Mouse (Mus musculus): ENCODE data around the gene Nkx2-2. TPM values are rescaled to one million over a fixed set of nuclear protein-coding genes. Genes with fewer than 3 reads are reported as not detected.
A peak's percentile ranks its signal among the peaks of the same experiment; 100 is the strongest.

The Nkx2-2 gene
- polyA plus RNA-seq (2015; fragmentation: Nextera tagmentation; extraction: Ambion mirVana): 1.5 and 4.1 TPM in 2 replicates

DNA sequence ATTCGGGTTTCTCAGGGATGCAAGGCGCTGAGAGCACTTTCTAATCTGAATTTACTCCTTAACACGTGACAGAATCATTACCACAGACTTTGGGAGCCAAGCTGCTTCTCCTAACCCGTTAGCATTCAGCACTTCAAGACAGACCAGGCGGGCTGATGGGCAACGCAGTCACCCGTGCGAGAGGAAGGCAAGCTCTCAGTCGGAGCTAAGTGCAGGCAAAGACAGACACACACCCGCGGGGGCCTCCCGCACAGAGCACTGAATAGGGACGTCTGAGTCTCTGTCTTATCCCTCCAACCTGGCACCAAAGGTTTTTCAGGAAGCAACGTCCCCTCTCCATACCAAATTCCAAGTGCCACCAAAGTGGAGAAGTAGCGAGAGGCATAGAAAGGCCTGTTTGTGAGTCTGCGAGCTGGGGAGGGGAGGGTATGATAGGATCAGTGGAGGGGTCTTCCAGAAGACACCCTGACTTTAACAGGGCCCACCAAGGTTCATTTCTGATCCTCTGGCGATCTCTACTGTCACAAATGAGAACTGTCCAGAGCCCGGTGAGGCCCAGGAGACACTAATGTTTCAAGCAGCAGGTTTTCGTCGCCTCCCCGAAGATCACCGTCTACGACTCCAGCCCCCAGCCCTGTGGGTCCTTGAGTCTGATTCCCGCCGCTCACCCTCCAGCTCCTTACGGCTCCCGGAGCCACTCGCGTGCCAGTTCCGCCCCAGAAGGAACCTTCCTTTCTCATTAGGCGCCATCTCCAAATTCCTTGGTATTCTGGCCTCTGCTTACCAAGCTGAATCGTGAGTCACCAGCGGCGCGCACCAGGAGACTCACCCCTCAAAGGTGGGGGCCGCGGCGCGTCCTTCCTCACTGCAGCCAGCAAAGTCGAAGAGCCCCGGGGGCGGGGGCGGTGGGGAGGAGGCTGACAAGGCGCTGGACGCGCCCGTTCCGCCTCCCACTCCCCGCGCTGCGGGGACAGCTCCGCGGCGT is at the start of gene Nkx2-2:
TSS of gene Nkx2-2 (minus strand) at position 973 of the 985 bp plus-strand sequence.
- Histone ChIP-seq H3K9ac (replicated peaks) (no peak within 1 kb of the TSS), H3K27me3 (peaks cover 93% of the 10 kb centered on the region), H3K4me1 (peaks cover 22% of the 10 kb centered on the region), H3K36me3 (no peaks in the 10 kb centered on the region), H3K4me3 (peak within 1 kb of the TSS; percentile 29), H3K9me3 (no peaks in the 10 kb centered on the region), H3K4me2 (replicated peaks) (peak within 1 kb of the TSS; percentile 45), H3K27ac (replicated peaks) (no peak within 1 kb of the TSS)
- ATAC-seq (replicated peaks): no peak
- WGBS: under 1% methylated on average over 54 of the region's 54 CpGs

DNA sequence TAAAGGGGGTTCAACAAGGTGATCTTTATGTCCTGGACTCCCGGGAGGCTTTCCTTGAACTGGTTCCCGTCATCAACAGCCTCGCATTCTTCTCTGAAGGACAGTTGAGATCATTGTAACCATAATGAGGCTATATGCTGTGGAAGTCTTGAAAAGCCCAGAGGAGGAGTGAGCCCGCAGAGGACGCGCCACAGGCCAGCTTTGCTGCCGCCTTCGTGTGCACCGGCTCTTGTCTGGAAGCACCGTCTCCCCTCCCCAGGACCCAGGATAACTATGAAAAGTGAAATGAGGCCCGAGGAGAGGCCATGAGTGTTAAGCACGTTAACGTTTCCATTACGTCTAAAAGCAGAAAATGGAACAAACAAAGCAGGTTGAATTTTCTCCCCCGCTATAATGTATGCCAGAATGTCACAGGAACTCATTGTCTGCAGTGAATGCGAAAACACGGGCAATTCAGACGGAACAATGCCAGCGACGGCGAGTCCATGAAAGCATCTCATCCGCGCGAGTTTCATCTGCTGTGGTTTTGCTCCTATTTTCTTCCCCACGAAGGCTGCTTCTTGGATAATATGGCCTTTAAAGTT is 41.8 kb upstream of the Nkx2-2 start:
- H3K9me3 ChIP-seq: no peaks in the 10 kb centered on the region
- H3K36me3 ChIP-seq: no peaks in the 10 kb centered on the region
- no peak for ATAC-seq (replicated peaks)
- H3K4me3 ChIP-seq: no peak overlapping the region
- H3K27ac ChIP-seq (replicated peaks): no peak overlapping the region
- H3K4me2 ChIP-seq (replicated peaks): peak overlapping the region; percentile 15; the same call in 1 of the 2 replicates
- no peak overlapping the region for H3K9ac ChIP-seq (replicated peaks)
- H3K4me1 ChIP-seq: no peaks in the 10 kb centered on the region
- WGBS: 44% methylated on average over 25 of the region's 25 CpGs
- H3K27me3 ChIP-seq: no peaks in the 10 kb centered on the region

DNA sequence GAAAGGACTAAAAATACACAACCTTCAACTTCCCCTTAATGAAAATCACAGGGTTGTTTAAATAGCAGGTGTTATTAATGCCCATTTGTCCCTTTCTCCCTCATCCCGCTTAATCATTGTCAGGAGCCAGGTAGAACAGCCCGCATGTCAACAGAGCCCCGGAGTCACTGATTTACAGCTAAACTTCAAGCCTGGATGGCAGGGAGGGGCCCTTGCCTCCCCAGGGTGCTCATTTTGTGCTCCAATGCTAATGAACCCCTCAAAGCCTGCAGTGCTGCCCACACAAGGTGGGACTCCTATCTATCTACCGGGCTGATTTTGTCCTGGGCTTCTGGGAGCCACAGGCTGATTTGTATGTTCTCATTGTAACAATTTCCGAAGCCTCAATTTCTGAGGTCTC is 37.1 kb upstream of the Nkx2-2 start:
- H3K4me2 ChIP-seq (replicated peaks): no peak overlapping the region
- no peaks in the 10 kb centered on the region for H3K4me1 ChIP-seq
- no peaks in the 10 kb centered on the region for H3K9me3 ChIP-seq
- no peaks in the 10 kb centered on the region for H3K27me3 ChIP-seq
- H3K9ac ChIP-seq (replicated peaks): no peak overlapping the region
- H3K36me3 ChIP-seq: no peaks in the 10 kb centered on the region
- H3K27ac ChIP-seq (replicated peaks): no peak overlapping the region
- no peak for ATAC-seq (replicated peaks)
- H3K4me3 ChIP-seq: no peak overlapping the region
- 84% methylated on average over 5 of the region's 5 CpGs for WGBS

DNA sequence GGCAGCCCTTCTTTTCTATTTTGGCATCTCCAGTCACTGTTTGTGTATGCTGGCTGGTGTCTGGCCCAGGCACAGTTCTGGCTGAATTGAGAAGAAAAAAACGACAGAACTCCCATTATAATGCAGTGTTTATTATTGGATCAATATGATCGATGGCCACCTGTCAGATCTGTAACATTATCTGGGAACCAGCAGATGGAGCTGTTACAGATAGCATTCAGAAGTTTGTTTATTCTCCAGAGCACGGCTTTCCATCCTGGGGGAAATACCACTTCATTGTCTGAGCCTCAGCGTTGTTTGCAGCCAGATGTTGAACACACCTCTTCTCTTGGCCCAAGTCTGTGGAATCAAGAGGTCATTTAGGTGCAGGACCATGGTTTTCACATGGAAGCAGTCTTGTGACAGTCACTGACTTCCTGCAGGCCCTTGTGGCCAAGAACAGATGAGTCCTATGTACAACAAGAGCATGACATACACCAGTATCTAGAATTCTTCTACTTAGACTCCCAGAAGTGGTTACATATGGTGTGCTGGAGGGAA is 11.1 kb upstream of the Nkx2-2 start:
- Histone ChIP-seq H3K27me3 (peaks cover 39% of the 10 kb centered on the region), H3K4me3 (no peak overlapping the region), H3K4me2 (replicated peaks) (no peak overlapping the region), H3K36me3 (no peaks in the 10 kb centered on the region), H3K27ac (replicated peaks) (no peak overlapping the region), H3K9ac (replicated peaks) (no peak overlapping the region), H3K9me3 (no peaks in the 10 kb centered on the region), H3K4me1 (no peaks in the 10 kb centered on the region)
- WGBS: 29% methylated on average over 4 of the region's 4 CpGs
- no peak for ATAC-seq (replicated peaks)

DNA sequence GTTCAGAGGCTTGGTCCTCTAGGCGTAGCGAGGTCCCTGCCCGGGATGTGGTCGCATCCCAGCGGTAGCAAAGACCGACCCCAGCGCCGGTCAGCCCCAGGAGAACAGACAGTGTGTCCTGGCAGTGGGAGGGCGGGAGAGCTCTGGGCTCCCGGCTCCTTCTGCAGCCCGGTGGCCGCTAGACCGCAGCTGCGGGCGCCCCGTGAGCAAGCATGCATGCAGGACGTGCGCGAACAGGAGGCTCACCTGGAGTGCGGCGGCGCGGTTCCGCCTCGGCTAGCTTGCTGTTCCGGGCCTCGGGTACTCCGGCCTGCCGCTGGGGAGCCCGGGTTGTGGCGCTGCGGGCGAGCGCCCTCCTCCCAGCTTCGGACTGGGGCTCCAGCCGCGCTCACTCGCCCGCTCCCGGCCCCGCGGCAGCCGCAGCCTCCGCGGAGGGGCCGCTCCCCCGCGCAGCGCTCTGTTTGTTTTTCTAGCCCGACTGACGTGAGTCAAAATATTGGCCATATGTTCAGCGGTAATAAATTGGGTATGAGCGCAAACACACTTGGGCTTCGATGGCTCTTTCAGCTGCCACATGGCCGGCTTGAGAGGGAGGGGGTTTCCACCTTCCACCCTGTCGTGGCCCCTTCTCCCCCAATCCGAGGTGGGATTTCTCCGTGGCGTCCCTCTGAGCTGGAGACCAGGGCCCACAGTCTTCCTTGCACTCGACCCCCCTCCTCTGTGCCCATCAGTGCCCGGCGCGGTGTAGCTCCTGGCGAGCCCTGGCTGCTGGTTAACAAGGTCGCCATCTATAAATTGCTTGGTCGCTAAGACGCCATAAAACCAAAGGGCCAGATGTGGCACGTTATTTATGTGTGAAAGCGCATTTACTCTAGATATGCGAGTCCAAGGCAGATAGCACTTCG is 920 bp upstream of the Nkx2-2 start:
- H3K9ac ChIP-seq (replicated peaks): no peak overlapping the region
- H3K4me2 ChIP-seq (replicated peaks): peak overlapping the region; percentile 45
- H3K4me1 ChIP-seq: peaks cover 16% of the 10 kb centered on the region
- WGBS: under 1% methylated on average over 70 of the region's 71 CpGs
- peak overlapping the region; percentile 29 for H3K4me3 ChIP-seq
- H3K36me3 ChIP-seq: no peaks in the 10 kb centered on the region
- peaks cover 89% of the 10 kb centered on the region for H3K27me3 ChIP-seq
- peak; percentile 57 for ATAC-seq (replicated peaks)
- no peak overlapping the region for H3K27ac ChIP-seq (replicated peaks)
- no peaks in the 10 kb centered on the region for H3K9me3 ChIP-seq

DNA sequence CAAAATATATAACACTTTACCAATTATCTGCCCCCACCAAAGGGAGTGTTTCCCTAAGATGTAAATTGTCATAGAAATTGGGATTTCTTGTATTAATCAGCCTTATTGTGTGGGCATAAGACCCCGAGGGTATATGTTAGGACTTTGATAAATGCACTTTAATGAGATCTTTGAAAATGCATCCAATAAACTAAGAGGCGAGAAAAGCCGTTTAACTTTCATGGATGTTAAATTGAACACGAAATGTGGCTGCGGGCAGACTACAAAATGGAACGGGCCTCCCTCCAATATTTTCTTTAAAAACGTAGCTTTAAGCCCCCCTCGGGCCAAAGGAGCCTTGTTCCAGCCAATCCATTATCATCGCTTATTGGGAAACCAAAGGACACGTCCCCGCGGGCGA is 1.3 kb downstream of the Nkx2-2 start:
- peaks cover 93% of the 10 kb centered on the region for H3K27me3 ChIP-seq
- no peak for ATAC-seq (replicated peaks)
- H3K4me2 ChIP-seq (replicated peaks): no peak overlapping the region
- no peak overlapping the region for H3K27ac ChIP-seq (replicated peaks)
- H3K4me1 ChIP-seq: peaks cover 26% of the 10 kb centered on the region
- 2% methylated on average over 13 of the region's 13 CpGs for WGBS
- no peak overlapping the region for H3K9ac ChIP-seq (replicated peaks)
- H3K4me3 ChIP-seq: no peak overlapping the region
- no peaks in the 10 kb centered on the region for H3K9me3 ChIP-seq
- H3K36me3 ChIP-seq: no peaks in the 10 kb centered on the region

DNA sequence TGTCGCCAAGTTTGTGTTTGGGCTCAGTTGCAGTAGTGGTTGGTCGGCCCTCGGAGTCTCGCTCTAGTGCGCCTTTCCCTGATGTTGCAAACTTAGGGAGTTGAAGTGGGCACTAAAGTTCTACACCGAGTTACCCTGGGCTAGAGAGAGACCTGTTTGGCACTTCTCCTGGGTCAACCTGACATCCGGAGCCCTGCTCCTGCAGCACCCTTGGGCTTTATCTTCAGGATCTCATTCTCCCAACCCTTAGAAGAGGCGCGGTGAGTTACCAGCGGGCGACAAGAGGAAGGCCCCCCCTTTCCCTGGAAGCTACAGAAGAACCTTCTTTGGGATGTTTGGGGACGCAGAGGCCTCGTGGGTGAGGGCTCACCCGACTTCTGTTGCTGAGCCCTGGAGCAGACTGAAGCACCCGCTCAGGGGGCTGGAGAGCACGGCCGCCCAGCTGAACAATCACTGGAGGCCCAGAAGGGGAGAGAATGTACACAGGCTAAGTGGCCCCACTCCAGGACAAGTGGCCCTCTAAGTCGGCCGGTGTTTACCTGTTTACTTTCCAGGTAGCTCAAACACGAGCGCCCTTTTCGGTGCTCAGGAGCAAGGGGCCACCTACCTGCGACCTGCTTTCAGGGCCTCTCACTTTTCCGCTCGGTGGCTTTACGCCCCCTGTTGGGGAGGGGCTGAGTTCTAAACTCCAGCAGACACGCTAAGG is 3.6 kb downstream of the Nkx2-2 start:
- WGBS: 3% methylated on average over 27 of the region's 27 CpGs
- ATAC-seq (replicated peaks): no peak
- no peak overlapping the region for H3K4me3 ChIP-seq
- H3K4me1 ChIP-seq: peaks cover 27% of the 10 kb centered on the region
- no peak overlapping the region for H3K4me2 ChIP-seq (replicated peaks)
- no peak overlapping the region for H3K9ac ChIP-seq (replicated peaks)
- H3K27ac ChIP-seq (replicated peaks): no peak overlapping the region
- H3K9me3 ChIP-seq: no peaks in the 10 kb centered on the region
- peaks cover 96% of the 10 kb centered on the region for H3K27me3 ChIP-seq
- H3K36me3 ChIP-seq: no peaks in the 10 kb centered on the region

DNA sequence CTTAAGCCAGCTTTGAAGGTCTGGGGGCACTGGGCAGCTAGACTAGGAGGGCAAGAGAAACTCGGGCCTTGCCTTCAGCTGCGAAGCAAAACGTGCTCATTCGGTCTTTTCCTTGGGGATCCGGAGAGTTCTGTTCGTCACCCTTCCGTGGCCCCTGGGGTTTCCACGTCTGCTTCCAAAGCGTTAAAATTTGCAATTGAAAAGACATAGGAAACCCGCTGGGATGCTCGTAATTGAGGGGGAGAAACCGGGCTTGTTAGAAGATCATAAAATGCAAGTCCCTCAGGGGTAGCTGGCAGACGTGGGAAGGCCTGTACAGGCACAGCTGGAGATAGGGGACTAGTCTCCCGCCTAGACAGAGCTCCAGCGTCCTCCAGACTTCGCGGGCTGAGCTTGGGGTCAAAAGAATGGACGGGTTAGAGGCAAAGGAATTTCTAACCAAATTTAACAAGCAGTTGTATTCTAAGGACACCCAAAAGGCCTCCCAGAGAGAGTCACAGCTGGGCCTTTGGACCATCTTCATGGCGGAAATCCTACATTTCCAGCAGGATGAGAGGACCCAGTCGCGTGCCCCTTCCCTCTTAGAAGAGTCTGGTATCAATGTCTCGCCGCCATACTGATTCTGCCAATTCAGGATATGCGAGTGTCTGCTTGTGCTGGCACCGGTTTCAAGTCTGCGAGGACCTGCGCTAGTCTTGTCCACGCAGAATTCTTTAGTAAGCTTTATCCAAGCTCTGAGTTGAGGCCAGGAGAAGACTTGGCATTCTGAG is 4.3 kb downstream of the Nkx2-2 start:
- H3K4me2 ChIP-seq (replicated peaks): no peak overlapping the region
- peaks cover 93% of the 10 kb centered on the region for H3K27me3 ChIP-seq
- no peak for ATAC-seq (replicated peaks)
- H3K9ac ChIP-seq (replicated peaks): no peak overlapping the region
- 2% methylated on average over 28 of the region's 28 CpGs for WGBS
- H3K4me3 ChIP-seq: no peak overlapping the region
- no peaks in the 10 kb centered on the region for H3K9me3 ChIP-seq
- H3K27ac ChIP-seq (replicated peaks): no peak overlapping the region
- H3K36me3 ChIP-seq: no peaks in the 10 kb centered on the region
- H3K4me1 ChIP-seq: peaks cover 21% of the 10 kb centered on the region

DNA sequence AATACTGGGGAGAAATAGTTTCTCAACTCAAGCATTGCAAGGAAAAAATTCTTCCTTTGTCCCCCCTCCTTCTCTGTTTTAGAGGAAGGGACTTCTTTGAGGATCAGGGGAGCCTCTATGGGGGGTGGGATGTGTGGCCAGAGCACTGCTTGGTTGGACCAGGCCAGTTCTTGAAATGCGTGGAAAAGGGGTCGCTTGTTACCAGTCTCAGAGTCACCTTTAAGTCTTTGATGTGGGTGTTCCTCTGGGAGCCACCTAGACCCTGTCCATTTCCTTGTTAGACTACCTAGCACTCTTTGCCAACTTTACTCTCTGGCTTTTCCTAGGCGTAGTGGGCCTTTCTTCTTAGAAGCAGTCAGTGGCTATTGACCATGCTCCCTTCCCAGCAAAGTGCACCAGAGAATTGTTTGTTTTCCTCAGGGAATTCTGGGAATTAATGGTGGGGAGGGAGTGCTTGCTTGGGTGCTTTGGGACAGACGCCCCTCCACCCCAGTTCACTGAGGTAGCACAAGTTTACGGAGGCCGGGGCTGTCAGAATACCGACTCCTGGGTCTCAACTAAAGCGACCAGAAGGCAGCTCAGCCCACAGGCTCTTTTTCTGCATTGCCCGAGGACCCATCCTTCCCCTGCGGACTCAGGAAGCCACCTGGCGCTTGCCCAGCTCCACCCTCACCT is 5.0 kb downstream of the Nkx2-2 start:
- H3K4me2 ChIP-seq (replicated peaks): no peak overlapping the region
- no peak overlapping the region for H3K9ac ChIP-seq (replicated peaks)
- H3K36me3 ChIP-seq: no peaks in the 10 kb centered on the region
- H3K27me3 ChIP-seq: peaks cover 93% of the 10 kb centered on the region
- H3K27ac ChIP-seq (replicated peaks): no peak overlapping the region
- no peak for ATAC-seq (replicated peaks)
- no peak overlapping the region for H3K4me3 ChIP-seq
- H3K4me1 ChIP-seq: peaks cover 21% of the 10 kb centered on the region
- WGBS: 7% methylated on average over 11 of the region's 11 CpGs
- H3K9me3 ChIP-seq: no peaks in the 10 kb centered on the region

DNA sequence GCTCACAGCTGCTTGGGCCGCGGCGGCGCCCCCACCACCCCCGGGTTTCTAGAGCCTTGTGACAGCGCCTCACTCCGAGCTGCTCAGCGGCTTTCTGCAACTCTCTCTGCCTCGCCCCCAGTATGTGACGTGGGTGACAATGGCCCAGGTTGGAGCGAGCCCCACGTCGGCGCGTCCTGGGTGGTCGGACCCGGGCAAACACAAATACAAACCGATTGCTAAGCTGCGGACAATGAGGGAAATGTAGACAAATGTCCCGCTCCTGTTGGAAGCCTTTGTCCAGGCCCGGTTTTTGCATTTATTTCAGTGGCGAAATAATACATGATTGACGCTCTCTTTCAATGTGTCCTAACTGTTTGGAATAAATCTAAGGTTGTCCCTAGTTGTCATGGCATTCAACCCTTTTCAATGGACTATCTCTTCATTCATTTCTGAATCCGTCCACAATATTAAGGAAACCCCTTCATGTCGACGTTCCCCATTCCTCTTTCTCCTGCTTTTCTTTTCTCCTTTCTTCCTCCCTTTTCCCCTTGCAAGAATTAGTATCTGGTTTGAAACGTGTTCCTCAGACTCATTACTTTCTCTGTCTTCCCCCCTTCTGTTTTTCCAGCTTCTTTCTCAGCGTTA is 5.9 kb downstream of the Nkx2-2 start:
- Histone ChIP-seq H3K27me3 (peaks cover 89% of the 10 kb centered on the region), H3K4me1 (peaks cover 20% of the 10 kb centered on the region), H3K36me3 (no peaks in the 10 kb centered on the region), H3K4me2 (replicated peaks) (no peak overlapping the region), H3K9me3 (no peaks in the 10 kb centered on the region), H3K9ac (replicated peaks) (no peak overlapping the region), H3K4me3 (no peak overlapping the region), H3K27ac (replicated peaks) (no peak overlapping the region)
- ATAC-seq (replicated peaks): peak; percentile 24; the same call in 1 of the 2 replicates
- WGBS: under 1% methylated on average over 28 of the region's 28 CpGs
